Mouse (Mus musculus): ENCODE measurements around the gene Cntnap1. TPM values are rescaled to one million over a fixed set of nuclear protein-coding genes. Genes with fewer than 3 reads are reported as not detected.
A peak's percentile ranks its signal among the peaks of the same experiment; 100 is the strongest.

Cntnap1 gene
- polyA plus RNA-seq, 1 experiment from 2014 or later: 0.57 TPM

DNA sequence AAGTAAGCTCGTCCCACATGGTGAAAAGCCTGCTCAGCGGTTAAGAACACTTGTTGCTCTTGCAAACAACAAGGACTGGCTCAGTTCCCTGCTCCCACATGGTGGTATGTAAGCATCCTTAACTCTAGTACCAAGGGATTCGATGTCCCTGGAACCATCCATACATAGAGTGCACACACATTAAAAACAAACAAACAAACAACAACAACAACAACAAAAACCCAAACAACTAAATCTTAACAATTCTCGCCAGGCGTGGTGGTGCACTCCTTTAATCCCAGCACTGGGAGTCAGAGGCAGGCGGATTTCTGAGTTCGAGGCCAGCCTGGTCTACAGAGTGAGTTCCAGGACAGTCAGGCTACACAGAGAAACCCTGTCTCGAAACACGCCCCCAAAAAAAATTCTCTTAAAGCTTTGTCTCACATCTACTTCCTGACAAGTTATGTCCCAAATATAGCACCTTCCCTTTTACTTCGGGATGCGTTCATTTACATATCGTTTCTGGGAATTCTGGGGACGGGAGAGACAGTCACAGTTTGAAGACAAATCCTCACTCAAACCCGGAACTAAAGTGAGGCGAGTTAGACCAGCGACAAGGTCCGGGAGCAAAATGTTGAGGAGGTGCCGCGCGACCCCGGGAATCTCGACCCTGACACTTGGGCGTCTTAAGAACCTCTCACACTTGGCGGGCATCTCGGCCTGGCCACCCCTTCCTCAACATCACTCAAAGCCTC lies 55.2 kb downstream of the Cntnap1 start:
- Histone ChIP-seq H3K36me3 (replicated peaks) (no peaks in the 10 kb centered on the region), H3K27ac (no peak overlapping the region), H3K27me3 (peaks cover 13% of the 10 kb centered on the region), H3K4me3 (replicated peaks) (peak overlapping the region; percentile 81), H3K4me1 (peaks cover 21% of the 10 kb centered on the region), H3K4me2 (peak overlapping the region; percentile 99), H3K9ac (peak overlapping the region; percentile 84), H3K9me3 (no peaks in the 10 kb centered on the region)
- WGBS: 18% methylated on average over 25 of the region's 25 CpGs
- no peak for ATAC-seq (ENCODE audit: low FRiP score)

DNA sequence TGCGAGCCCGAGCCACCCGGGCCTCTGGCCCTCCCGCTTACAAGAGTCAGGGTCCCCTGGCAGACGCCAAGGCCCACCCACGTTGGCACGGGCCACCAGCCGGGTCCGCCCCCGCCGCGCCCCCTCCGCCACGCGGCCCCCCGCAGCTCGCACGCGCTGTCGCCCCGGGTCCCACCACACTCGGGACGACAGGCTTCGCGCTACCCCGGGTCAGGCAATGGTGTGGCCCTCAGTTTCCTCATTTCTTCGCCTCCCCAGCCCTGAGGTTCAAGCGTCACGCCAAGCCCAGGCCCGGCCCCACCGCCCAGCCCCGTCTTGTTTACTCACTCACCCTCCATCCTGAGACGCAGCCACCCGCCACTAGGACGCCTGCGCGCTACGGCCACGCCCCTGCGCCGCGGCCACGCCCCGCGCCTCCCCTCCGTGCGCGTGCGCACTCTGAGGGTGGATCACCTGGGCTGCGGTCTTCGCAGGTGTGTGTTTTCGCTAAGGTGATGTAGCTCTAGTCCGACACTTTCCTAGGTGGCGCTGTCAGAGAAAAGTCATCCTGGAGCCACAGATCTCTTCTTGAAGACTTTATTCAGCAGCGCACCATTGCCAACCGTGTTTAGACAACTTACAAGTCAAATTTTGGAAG lies 55.9 kb downstream of the Cntnap1 start, which contains the start of gene Ezh1:
TSS of gene Ezh1 (minus strand) at position 399 of the 637 bp plus-strand sequence.
- H3K4me3 ChIP-seq (replicated peaks): peak within 1 kb of the TSS; percentile 81
- H3K4me2 ChIP-seq: peak within 1 kb of the TSS; percentile 99
- peaks cover 28% of the 10 kb centered on the region for H3K4me1 ChIP-seq
- no peaks in the 10 kb centered on the region for H3K36me3 ChIP-seq (replicated peaks)
- H3K27ac ChIP-seq: no peak within 1 kb of the TSS
- peaks cover 18% of the 10 kb centered on the region for H3K27me3 ChIP-seq
- peak within 1 kb of the TSS; percentile 84 for H3K9ac ChIP-seq
- under 1% methylated on average over 54 of the region's 56 CpGs for WGBS
- H3K9me3 ChIP-seq: no peaks in the 10 kb centered on the region
- peak; percentile 91 for ATAC-seq (ENCODE audit: low FRiP score)

DNA sequence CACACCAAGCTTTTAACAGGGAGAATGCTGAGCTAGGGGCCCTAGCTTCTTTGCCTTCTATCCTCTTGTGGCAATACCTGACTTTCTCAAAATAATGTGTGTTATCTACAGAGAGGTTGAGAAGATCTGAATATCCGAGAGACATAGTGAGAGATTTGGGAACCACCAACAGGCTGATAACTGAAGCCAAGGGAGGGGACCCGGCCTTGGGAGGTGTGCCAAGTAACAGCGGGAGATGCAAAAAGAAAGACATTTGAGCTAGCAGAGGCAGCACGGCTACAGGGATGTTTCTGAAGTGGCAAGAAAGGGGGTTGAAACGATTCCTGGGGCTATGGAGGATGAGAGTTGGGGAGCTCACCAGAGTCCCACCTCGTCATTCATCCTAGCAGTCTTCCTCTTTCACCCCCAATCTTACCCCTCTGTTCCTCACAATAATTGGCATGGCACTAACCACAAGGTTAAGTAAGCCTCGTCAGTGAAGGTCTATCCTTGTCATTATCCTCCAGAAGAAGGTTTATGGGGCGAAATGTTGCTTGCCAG lies 59.1 kb downstream of the Cntnap1 start:
- peaks cover 32% of the 10 kb centered on the region for H3K4me1 ChIP-seq
- H3K27me3 ChIP-seq: peaks cover 19% of the 10 kb centered on the region
- WGBS: 26% methylated on average over 8 of the region's 8 CpGs
- H3K27ac ChIP-seq: no peak overlapping the region
- no peaks in the 10 kb centered on the region for H3K9me3 ChIP-seq
- no peak for ATAC-seq (ENCODE audit: low FRiP score)
- no peak overlapping the region for H3K4me3 ChIP-seq (replicated peaks)
- no peaks in the 10 kb centered on the region for H3K36me3 ChIP-seq (replicated peaks)
- H3K9ac ChIP-seq: no peak overlapping the region
- H3K4me2 ChIP-seq: no peak overlapping the region

DNA sequence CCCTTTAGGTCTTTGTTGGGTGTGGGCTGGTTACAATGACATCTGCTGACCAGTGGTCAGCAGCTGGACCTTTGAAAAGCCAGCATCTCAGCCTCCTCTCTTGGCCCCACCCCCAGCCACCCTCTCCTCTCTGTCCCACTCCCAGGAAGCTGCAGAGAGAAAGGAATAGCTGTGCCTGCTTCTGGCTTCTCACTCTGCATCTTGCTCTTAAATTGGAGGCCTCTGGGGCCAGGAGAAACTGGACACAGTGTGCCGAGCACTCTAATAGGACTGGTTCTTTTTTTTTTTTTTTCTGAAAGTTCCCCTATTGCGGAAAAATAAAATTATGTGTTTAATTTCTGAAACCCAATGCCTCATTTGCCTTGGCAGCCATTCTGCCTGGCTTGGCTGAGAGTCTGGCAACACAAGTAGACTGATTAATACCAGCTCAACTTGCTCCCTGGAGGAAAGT lies 59.8 kb downstream of the Cntnap1 start:
- ATAC-seq (ENCODE audit: low FRiP score): no peak
- 40% methylated on average over 2 of the region's 2 CpGs for WGBS
- H3K9me3 ChIP-seq: no peaks in the 10 kb centered on the region
- H3K27me3 ChIP-seq: peaks cover 19% of the 10 kb centered on the region
- H3K36me3 ChIP-seq (replicated peaks): no peaks in the 10 kb centered on the region
- H3K4me3 ChIP-seq (replicated peaks): no peak overlapping the region
- 0 out of 2 replicates have a peak overlapping the region, but pooled peaks have one; percentile 25 for H3K27ac ChIP-seq
- H3K4me2 ChIP-seq: no peak overlapping the region
- H3K4me1 ChIP-seq: peaks cover 32% of the 10 kb centered on the region
- no peak overlapping the region for H3K9ac ChIP-seq

DNA sequence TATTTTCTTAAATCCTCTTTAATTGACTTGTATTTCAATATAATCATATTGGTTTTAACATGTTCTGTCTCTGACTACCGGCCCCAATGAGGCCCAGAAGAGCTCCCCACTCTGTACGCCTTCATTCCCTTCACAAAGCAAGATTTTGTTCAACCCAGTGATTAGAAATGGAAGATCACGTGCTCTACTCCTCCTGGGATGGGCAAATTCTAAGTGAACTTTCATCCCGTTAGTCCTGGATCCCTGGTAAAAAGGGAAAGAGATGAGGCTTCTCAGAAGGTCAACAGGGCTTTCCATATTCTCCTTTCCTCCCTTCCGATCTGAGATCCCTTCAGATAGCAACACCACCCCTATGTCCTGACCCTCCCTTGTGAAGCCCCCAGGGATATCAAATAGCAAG lies 60.2 kb downstream of the Cntnap1 start:
- Histone ChIP-seq H3K27ac (0 out of 2 replicates have a peak overlapping the region, but pooled peaks have one; percentile 25), H3K36me3 (replicated peaks) (no peaks in the 10 kb centered on the region), H3K4me1 (peaks cover 28% of the 10 kb centered on the region), H3K4me2 (no peak overlapping the region), H3K9ac (no peak overlapping the region), H3K4me3 (replicated peaks) (no peak overlapping the region), H3K9me3 (no peaks in the 10 kb centered on the region), H3K27me3 (peaks cover 15% of the 10 kb centered on the region)
- no peak for ATAC-seq (ENCODE audit: low FRiP score)
- WGBS: 13% methylated on average over 5 of the region's 5 CpGs

DNA sequence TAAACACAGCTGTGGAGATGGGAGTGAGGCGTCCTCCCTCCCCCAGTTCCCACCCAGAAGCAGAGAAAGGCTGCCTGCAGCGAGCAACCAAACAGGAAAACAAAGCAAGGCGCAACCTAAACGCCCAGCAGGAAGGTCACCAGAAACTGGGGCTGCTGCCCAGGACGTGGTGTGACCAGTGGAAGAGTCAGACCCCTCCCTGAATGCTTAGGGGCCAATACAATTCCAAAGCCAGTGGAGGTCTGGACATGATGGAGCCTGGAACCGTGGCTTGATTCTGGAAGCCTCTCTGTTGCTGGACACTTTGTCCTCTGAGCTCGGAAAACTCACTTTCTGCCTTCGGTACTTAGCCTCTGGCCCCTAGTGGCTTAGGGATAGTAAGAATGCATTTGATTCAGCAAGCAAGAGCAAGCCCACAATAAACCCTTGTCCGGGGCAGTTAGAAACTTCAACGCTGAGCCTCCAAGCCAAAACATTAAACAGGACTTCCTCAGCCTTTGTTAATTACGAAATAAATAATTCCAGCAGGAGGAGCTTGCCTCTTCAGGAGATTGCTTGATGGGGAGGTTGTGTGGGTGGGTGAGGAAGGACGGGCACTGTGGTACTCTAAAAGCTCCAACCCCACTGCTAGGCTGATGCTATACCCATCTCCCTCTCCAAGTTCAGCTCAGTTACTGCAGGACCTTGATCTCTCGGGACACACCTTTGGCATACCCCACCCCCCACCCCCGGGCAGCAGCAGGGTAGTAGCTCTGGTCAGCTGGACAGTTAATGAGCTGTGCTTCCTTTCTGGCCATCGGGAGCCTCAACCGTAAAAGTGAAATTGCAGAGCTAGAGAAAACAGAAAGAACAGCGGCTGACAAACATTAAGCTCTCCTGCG lies 60.9 kb downstream of the Cntnap1 start:
- Histone ChIP-seq H3K9me3 (no peaks in the 10 kb centered on the region), H3K4me1 (peaks cover 23% of the 10 kb centered on the region), H3K27me3 (peaks cover 15% of the 10 kb centered on the region), H3K4me3 (replicated peaks) (no peak overlapping the region), H3K4me2 (peak overlapping the region; percentile 8; the same call in 1 of the 2 replicates), H3K9ac (no peak overlapping the region), H3K36me3 (replicated peaks) (no peaks in the 10 kb centered on the region), H3K27ac (0 out of 2 replicates have a peak overlapping the region, but pooled peaks have one; percentile 25)
- WGBS: 13% methylated on average over 18 of the region's 18 CpGs
- no peak for ATAC-seq (ENCODE audit: low FRiP score)

DNA sequence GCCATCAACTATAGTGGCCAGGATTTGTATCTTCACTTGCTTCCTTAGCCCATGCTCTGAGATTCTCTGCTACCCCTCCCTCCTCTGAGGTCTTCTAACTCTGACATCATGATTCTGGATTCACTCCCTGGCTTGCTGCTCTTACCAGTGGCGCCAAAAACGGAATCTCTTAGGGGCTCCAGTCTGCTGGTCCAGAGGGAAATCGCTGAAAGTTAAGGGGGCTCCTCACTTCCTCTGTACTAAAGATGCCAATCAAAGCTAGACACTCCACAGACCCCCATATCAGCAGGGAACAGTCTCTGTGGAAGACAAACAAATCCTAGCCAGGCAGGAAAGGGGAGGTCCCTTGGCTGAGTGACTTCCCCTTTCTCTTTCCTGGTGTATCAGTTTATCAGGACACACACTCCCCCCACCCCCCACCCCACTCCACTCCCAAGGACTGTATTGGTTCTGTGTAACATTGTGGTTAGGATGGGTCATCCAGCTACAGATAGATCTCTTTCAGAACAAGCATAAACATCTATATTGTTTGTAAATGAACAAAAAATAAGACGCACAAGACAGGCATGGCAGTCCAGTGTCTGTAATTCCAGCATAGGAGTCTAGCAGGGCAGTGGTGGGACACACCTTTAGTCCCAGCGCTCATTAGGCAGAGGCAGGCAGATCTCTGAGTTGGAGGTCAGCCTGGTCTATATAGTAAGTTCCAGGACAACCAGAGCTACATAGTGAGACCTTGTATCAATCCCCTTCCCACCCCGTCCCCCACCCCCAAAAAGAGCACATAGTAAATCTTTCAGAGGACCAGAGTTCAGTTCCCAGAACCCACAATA lies 61.9 kb downstream of the Cntnap1 start:
- no peak for ATAC-seq (ENCODE audit: low FRiP score)

DNA sequence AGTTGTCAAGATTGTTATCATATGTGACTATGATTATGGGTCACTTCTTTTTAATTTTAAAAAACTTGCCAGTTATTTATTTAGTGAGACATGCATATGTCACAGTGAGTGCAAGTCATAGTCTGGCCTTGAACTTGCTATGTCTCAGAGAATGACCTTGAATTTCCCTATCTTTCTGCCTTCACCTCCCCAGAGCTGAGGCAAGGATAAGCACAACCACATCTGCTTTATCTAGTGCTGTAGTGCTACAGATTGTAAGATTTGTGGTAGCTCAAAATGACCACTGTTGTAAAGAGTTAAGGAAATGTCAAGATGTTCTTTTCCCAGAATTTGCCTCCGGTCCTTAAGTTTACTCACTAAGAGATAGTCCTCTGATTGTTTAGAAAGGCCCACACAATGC lies 62.9 kb downstream of the Cntnap1 start:
- Histone ChIP-seq H3K9me3 (no peaks in the 10 kb centered on the region), H3K27ac (no peak overlapping the region), H3K4me2 (no peak overlapping the region), H3K4me3 (replicated peaks) (no peak overlapping the region), H3K36me3 (replicated peaks) (no peaks in the 10 kb centered on the region), H3K4me1 (peaks cover 20% of the 10 kb centered on the region), H3K27me3 (peaks cover 6% of the 10 kb centered on the region), H3K9ac (no peak overlapping the region)
- WGBS: 97% methylated on average over 1 of the region's 1 CpGs
- ATAC-seq (ENCODE audit: low FRiP score): no peak

More for the DNA sequence above, 61.9 kb downstream of the Cntnap1 start:
- Histone ChIP-seq H3K4me3 (replicated peaks) (no peak overlapping the region), H3K27me3 (peaks cover 15% of the 10 kb centered on the region), H3K27ac (no peak overlapping the region), H3K9me3 (no peaks in the 10 kb centered on the region), H3K4me2 (no peak overlapping the region), H3K4me1 (peaks cover 20% of the 10 kb centered on the region), H3K36me3 (replicated peaks) (no peaks in the 10 kb centered on the region), H3K9ac (no peak overlapping the region)
- WGBS: 62% methylated on average over 6 of the region's 6 CpGs

DNA sequence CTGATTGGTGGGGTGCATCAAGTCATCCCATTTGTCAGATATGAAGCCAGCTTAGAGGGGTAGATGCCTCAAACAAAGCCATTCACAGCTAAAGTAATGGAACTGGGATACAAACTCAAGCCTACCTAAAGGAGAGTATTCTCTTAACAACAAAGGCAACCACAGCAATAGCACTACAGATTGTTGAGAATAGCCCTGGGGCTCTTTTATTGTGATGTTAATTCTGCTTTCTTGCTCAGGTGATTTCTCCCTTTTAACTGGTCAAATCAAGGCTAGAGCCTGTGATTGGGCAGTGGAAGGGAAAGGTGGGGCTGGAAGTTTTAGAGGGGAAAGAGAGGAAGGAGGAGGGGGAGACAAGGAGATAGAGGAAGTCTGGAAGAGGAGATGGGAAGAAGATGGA lies 63.8 kb downstream of the Cntnap1 start:
- no peak for ATAC-seq (ENCODE audit: low FRiP score)
- no peak overlapping the region for H3K27ac ChIP-seq
- no peak overlapping the region for H3K4me3 ChIP-seq (replicated peaks)
- no peak overlapping the region for H3K9ac ChIP-seq
- peaks cover 6% of the 10 kb centered on the region for H3K27me3 ChIP-seq
- H3K4me2 ChIP-seq: no peak overlapping the region
- H3K9me3 ChIP-seq: no peaks in the 10 kb centered on the region
- no peaks in the 10 kb centered on the region for H3K36me3 ChIP-seq (replicated peaks)
- peaks cover 20% of the 10 kb centered on the region for H3K4me1 ChIP-seq

DNA sequence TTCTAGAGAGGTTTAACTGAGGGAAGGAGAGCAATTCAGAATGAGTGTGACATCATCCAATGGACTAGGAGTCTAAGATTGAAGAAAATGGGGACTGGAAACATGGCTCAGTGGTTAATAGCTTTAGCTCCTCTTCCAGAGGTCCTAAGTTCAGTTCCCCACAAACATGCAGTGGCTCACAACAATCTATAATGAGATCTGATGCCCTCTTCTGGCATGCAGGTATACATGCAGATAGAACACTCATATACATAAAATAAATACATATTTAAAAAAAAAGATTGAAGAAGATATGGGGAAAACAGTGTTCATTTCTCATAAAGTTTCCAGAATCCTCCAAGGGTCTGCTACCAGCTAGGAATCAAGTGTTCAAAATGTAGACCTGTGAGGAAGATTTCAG lies 65.1 kb downstream of the Cntnap1 start:
- Histone ChIP-seq H3K36me3 (replicated peaks) (no peaks in the 10 kb centered on the region), H3K27ac (no peak overlapping the region), H3K27me3 (peaks cover 6% of the 10 kb centered on the region; the same call in 1 of the 2 replicates), H3K4me3 (replicated peaks) (no peak overlapping the region), H3K4me1 (peaks cover 12% of the 10 kb centered on the region), H3K9me3 (no peaks in the 10 kb centered on the region), H3K9ac (no peak overlapping the region), H3K4me2 (no peak overlapping the region)
- no peak for ATAC-seq (ENCODE audit: low FRiP score)

DNA sequence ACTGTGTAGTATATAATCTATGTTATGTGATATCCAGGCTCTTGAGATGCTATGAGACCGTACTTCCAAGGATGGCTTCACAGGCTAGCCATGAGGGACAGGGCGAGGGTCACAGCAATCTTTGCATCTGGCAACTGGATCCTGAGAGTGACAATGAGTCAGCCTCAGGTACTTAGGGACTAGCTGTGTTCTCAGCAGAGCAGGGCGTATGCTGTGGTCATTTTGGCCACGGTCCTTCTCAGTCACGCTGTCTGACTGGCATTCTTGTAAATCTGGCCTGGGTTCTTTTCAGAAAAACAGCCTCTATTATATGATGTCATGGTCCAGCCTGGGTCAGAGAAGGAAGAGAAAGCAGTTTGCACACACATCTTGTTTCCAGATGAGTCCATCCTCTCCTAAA lies 66.5 kb downstream of the Cntnap1 start:
- Histone ChIP-seq H3K4me1 (no peaks in the 10 kb centered on the region), H3K4me3 (replicated peaks) (no peak overlapping the region), H3K9ac (no peak overlapping the region), H3K36me3 (replicated peaks) (no peaks in the 10 kb centered on the region), H3K27me3 (no peaks in the 10 kb centered on the region), H3K4me2 (no peak overlapping the region), H3K27ac (no peak overlapping the region), H3K9me3 (no peaks in the 10 kb centered on the region)
- WGBS: 92% methylated on average over 5 of the region's 5 CpGs
- no peak for ATAC-seq (ENCODE audit: low FRiP score)
